8 mouse cellular contexts compared by ENCODE assay signal in genomic region chr2:84734351-84734864, GRCm38 (mm10). TPM values are rescaled to one million over a fixed set of nuclear protein-coding genes. Genes with fewer than 3 reads are reported as not detected.
DNase-seq lines count a peak whose midpoint lies in the region; ATAC-seq and TF ChIP-seq lines count a peak whose summit lies in the region.

No protein-coding gene starts in this region.

- H3K9ac ChIP-seq in heart, embryonic 15.5 days: peak overlapping the region; percentile 37
- H3K9ac ChIP-seq in liver, embryonic 15.5 days: peak overlapping the region; percentile 77

- intact Hi-C loops in gastrocnemius, adult 2 months (cut with DNase I): no loop called here
- intact Hi-C loops in gastrocnemius, postnatal 14 days (cut with DNase I; ENCODE audit: low total_unique reads): no loop called here

- no peak for TF ChIP-seq CTCF in gastrocnemius, adult 2 months (IDR thresholded peaks at IDR 0.05)

- H3K36me3 ChIP-seq in heart, embryonic 15.5 days: no peaks in the 10 kb centered on the region
- H3K36me3 ChIP-seq in liver, embryonic 15.5 days (replicated peaks): peaks cover 36% of the 10 kb centered on the region

- WGBS in heart, embryonic 15.5 days: under 1% methylated on average over 11 of the region's 11 CpGs
- 1% methylated on average over 11 of the region's 11 CpGs for WGBS in liver, embryonic 15.5 days (ENCODE audit: insufficient replicate concordance)

- H3K27me3 ChIP-seq in heart, embryonic 15.5 days: peaks cover 17% of the 10 kb centered on the region; the same call in 1 of the 2 replicates
- peaks cover 26% of the 10 kb centered on the region for H3K27me3 ChIP-seq in liver, embryonic 15.5 days

- H3K27ac ChIP-seq in gastrocnemius, adult 2 months: peak overlapping the region; percentile 59
- no peak overlapping the region for H3K27ac ChIP-seq in heart, embryonic 15.5 days
- H3K27ac ChIP-seq in liver, embryonic 15.5 days (replicated peaks): peak overlapping the region; percentile 98

- no peaks in the 10 kb centered on the region for H3K9me3 ChIP-seq in heart, embryonic 15.5 days (replicated peaks)
- no peaks in the 10 kb centered on the region for H3K9me3 ChIP-seq in liver, embryonic 15.5 days (replicated peaks)

- peaks cover 57% of the 10 kb centered on the region for H3K4me1 ChIP-seq in heart, embryonic 15.5 days (replicated peaks)
- H3K4me1 ChIP-seq in liver, embryonic 15.5 days (replicated peaks): peaks cover 98% of the 10 kb centered on the region

- H3K4me3 ChIP-seq in gastrocnemius, adult 2 months: peak overlapping the region; percentile 56
- H3K4me3 ChIP-seq in heart, embryonic 15.5 days: peak overlapping the region; percentile 49
- peak overlapping the region; percentile 66 for H3K4me3 ChIP-seq in liver, embryonic 15.5 days (replicated peaks)

- ATAC-seq in heart, embryonic 15.5 days (replicated peaks; ENCODE audit: insufficient number of reproducible peaks, insufficient read depth, low FRiP score, low read depth): no peak
- no peak for ATAC-seq in liver, embryonic 15.5 days (ENCODE audit: insufficient read depth)

- peak overlapping the region; percentile 64 for H3K4me2 ChIP-seq in heart, embryonic 15.5 days
- H3K4me2 ChIP-seq in liver, embryonic 15.5 days: peak overlapping the region; percentile 82

- DNase-seq in gastrocnemius, adult 2 months: no peak
- DNase-seq in gastrocnemius, postnatal 14 days: no peak
- peak; percentile 29 to 70 for DNase-seq in spleen, postnatal 4 days (ENCODE audit: low spot score in 2 of 2)
- DNase-seq in spleen, adult 18-20 months: no peak
- peak; percentile 18 for DNase-seq in yolk sac, embryonic 10.5 days (ENCODE audit: low spot score)
- DNase-seq in adrenal gland, postnatal 10 days: no peak

RNA-seq across cellular contexts. Expression of gene Ypel4, which starts 0.6 kb away (rescaled TPM):
- under 1 TPM; 0.33 to 0.86 TPM for total RNA-seq in gastrocnemius, adult 2 months (2021)
- total RNA-seq in gastrocnemius, postnatal 14 days (2021): 1 to 10 TPM in 1 of 2 experiments, under 1 TPM in 1; 0.73 to 1.0 TPM
- polyA plus RNA-seq in heart, embryonic 15.5 days (2015; fragmentation: Nextera tagmentation; extraction: Ambion mirVana): 3.0 and 3.8 TPM in 2 replicates
- 66.9 and 75.7 TPM in 2 replicates for polyA plus RNA-seq in liver, embryonic 15.5 days (2015; fragmentation: Nextera tagmentation; extraction: Ambion mirVana)
- total RNA-seq in adrenal gland, postnatal 10 days (2021): 1 to 10 TPM; 4.2 to 7.9 TPM

RNA-seq across cellular contexts. Expression of gene Clp1, which starts 7.3 kb away (rescaled TPM):
- 1 to 10 TPM; 4.2 to 5.2 TPM for total RNA-seq in gastrocnemius, adult 2 months (2021)
- 1 to 10 TPM; 4.1 to 4.9 TPM for total RNA-seq in gastrocnemius, postnatal 14 days (2021)
- 12.8 and 18.6 TPM in 2 replicates for polyA plus RNA-seq in heart, embryonic 15.5 days (2015; fragmentation: Nextera tagmentation; extraction: Ambion mirVana)
- polyA plus RNA-seq in liver, embryonic 15.5 days (2015; fragmentation: Nextera tagmentation; extraction: Ambion mirVana): 53.9 and 59.7 TPM in 2 replicates
- total RNA-seq in adrenal gland, postnatal 10 days (2021): 10 to 100 TPM; 15.5 to 15.9 TPM

RNA-seq across cellular contexts. Expression of gene Gm19426, which starts 9.0 kb away (rescaled TPM):
- not detected for total RNA-seq in gastrocnemius, adult 2 months (2021)
- 1 to 10 TPM in 1 of 2 experiments, under 1 TPM in 1; 0.66 to 1.0 TPM for total RNA-seq in gastrocnemius, postnatal 14 days (2021)
- polyA plus RNA-seq in heart, embryonic 15.5 days (2015; fragmentation: Nextera tagmentation; extraction: Ambion mirVana): 5.1 and 5.3 TPM in 2 replicates
- polyA plus RNA-seq in liver, embryonic 15.5 days (2015; fragmentation: Nextera tagmentation; extraction: Ambion mirVana): 1.4 and 1.5 TPM in 2 replicates
- total RNA-seq in adrenal gland, postnatal 10 days (2021): 1 to 10 TPM; 3.1 to 7.9 TPM

RNA-seq across cellular contexts. Expression of gene Zdhhc5, which starts 19.4 kb away (rescaled TPM):
- total RNA-seq in gastrocnemius, adult 2 months (2021): 10 to 100 TPM; 71.9 to 75.1 TPM
- 10 to 100 TPM; 41.3 to 45.1 TPM for total RNA-seq in gastrocnemius, postnatal 14 days (2021)
- 20.2 and 22.4 TPM in 2 replicates for polyA plus RNA-seq in heart, embryonic 15.5 days (2015; fragmentation: Nextera tagmentation; extraction: Ambion mirVana)
- 17.3 and 18.4 TPM in 2 replicates for polyA plus RNA-seq in liver, embryonic 15.5 days (2015; fragmentation: Nextera tagmentation; extraction: Ambion mirVana)
- 10 to 100 TPM; 48.9 to 49.5 TPM for total RNA-seq in adrenal gland, postnatal 10 days (2021)

RNA-seq across cellular contexts. Expression of gene Serping1, which starts 40.8 kb away (rescaled TPM):
- total RNA-seq in gastrocnemius, adult 2 months (2021): 10 to 100 TPM; 52.3 to 82.6 TPM
- total RNA-seq in gastrocnemius, postnatal 14 days (2021): 10 to 100 TPM; 55.0 to 72.1 TPM
- polyA plus RNA-seq in heart, embryonic 15.5 days (2015; fragmentation: Nextera tagmentation; extraction: Ambion mirVana): 45.2 and 53.2 TPM in 2 replicates
- polyA plus RNA-seq in liver, embryonic 15.5 days (2015; fragmentation: Nextera tagmentation; extraction: Ambion mirVana): 84.2 and 102 TPM in 2 replicates
- 100 to 1,000 TPM in 1 of 2 experiments, 10 to 100 TPM in 1; 79.2 to 110 TPM for total RNA-seq in adrenal gland, postnatal 10 days (2021)

Comparison
In these comparisons a context has a peak if more than half of its experiments do, and no peak if none do; other contexts are left out.
1. DNase-seq: peak in spleen, postnatal 4 days (2 of 2) and yolk sac, embryonic 10.5 days (single experiment); none in gastrocnemius, adult 2 months (single experiment), gastrocnemius, postnatal 14 days (single experiment), spleen, adult 18-20 months (0 of 2) and adrenal gland, postnatal 10 days (single experiment).
2. Peak in every context shown above with its lines, with median percentiles within 50 percentile points of each other: H3K4me3 ChIP-seq.